Mouse (Mus musculus) small intestine, adult 2 months (tissue): ENCODE data around the gene Tlr2. TPM values are rescaled to one million over a fixed set of nuclear protein-coding genes. Genes with fewer than 3 reads are reported as not detected.

Source experiments
- H3K27ac ChIP-seq: fragments of 200-500 bp; 2 replicates; pipeline ENCODE4 v1.5.1; 2012; ENCODE audit warnings: low read depth, low read length, control low read depth, inconsistent platforms; ENCODE audit not compliant: insufficient read depth
- H3K27me3 ChIP-seq: fragments of 200-500 bp; 2 replicates; pipeline ENCODE4 v1.6.1; 2012; ENCODE audit warnings: mild to moderate bottlenecking, moderate library complexity, low read length, inconsistent platforms; ENCODE audit not compliant: control insufficient read depth, insufficient read depth
- H3K36me3 ChIP-seq: fragments of 200-500 bp; 2 replicates; pipeline ENCODE4 v1.6.1; 2012; ENCODE audit warnings: mild to moderate bottlenecking, low read length, control low read depth, inconsistent platforms; ENCODE audit not compliant: control insufficient read depth, insufficient read depth
- H3K4me1 ChIP-seq: fragments of 200-500 bp; 2 replicates; pipeline ENCODE4 v1.6.1; 2012; ENCODE audit warnings: low read length, inconsistent platforms, mixed read lengths; ENCODE audit not compliant: control insufficient read depth, insufficient read depth, insufficient read length
- H3K4me3 ChIP-seq: fragments of 200-500 bp; 2 replicates; pipeline ENCODE4 v1.5.1; 2012; ENCODE audit warnings: low read depth, mild to moderate bottlenecking, control low read depth, inconsistent platforms, low read length, moderate library complexity
- CTCF ChIP-seq: fragments of 200-500 bp; IDR thresholded peaks from 2 replicates; pipeline ENCODE4 v1.5.1; 2012; ENCODE audit warnings: low read depth, mild to moderate bottlenecking, control low read depth, inconsistent platforms, low read length, moderate library complexity, mixed read lengths; ENCODE audit not compliant: insufficient replicate concordance, insufficient read length; ENCODE audit errors: extremely low read depth
- POLR2A ChIP-seq: fragments of 200-500 bp; IDR thresholded peaks from 2 replicates; pipeline ENCODE4 v1.6.1; 2012; ENCODE audit warnings: low read depth, mild to moderate bottlenecking, control low read depth, inconsistent platforms, low read length, moderate library complexity
- WGBS: fragments of 180-500 bp; shearing (Covaris S2); methylation state at CpG from one replicate; pipeline ENCODE4 v1.1.7; 2018; 5-methylcytosine and 5-hydroxymethylcytosine counted together
- polyA plus RNA-seq: library from polyadenylated mRNA; depleted of rRNA; stranded (reverse); fragments of >200 nt; gene quantifications from 2 replicates; pipeline ENCODE4 v1.2.3, GENCODE M21; 2012

Gene Tlr2
- polyA plus RNA-seq, 1 experiment = 0.84 TPM

DNA sequence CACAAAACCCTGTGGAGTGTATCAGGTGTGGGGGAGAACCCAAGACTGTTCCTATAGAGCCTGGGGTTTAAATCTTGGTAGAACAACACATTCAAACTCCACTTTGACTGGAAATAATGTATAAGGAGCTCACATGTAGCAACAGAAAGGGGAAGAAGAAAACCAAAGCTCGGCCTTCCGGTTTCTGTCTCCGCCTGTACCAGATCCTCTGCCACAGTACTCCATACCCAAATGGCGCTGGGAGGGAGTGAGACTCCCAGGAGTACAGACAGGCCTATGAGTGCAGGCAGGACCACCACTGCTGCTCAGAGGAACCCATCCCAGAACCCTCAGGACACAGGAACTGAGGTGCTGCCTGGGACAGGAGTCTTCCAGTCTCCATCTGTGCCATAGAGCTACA, 17.8 kb downstream of the Tlr2 start:
- no peak for TF ChIP-seq POLR2A
- TF ChIP-seq CTCF = no peak
- 98% methylated on average over 4 of the region's 4 CpGs for WGBS
- no peaks in the 10 kb centered on the region for H3K27me3 ChIP-seq
- H3K4me1 ChIP-seq = no peaks in the 10 kb centered on the region
- H3K36me3 ChIP-seq = no peaks in the 10 kb centered on the region
- H3K27ac ChIP-seq = no peak overlapping the region
- H3K4me3 ChIP-seq = no peak overlapping the region

DNA sequence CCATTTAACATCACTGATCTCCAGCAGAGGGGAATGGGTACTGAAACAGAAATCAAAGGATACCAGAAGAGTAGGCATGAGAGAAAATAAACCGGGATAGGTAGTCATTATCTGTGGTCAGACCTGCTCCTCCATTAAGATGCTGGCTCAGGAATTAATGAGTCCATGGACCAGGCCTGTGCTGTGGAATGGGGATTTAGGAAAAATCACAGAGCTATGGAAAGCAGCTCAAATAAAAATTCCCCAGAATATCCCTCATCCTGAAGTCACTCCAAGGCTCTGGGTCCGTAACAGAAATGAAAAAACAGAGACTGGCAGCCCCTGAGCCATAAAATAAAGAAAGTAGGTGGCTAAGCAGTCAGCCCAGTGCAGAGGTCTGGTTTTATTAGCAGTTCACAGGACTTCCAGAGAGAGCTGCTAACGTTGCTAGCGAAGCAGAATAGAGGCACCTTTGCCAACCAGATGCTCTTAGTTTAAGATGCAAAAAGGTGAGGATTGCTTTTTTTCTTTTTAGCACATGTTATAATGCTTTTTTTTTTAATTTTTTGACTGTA, 25.1 kb downstream of the Tlr2 start:
- WGBS = 92% methylated on average over 4 of the region's 4 CpGs
- no peaks in the 10 kb centered on the region for H3K36me3 ChIP-seq
- no peaks in the 10 kb centered on the region for H3K27me3 ChIP-seq
- no peaks in the 10 kb centered on the region for H3K4me1 ChIP-seq
- H3K4me3 ChIP-seq = no peak overlapping the region
- no peak overlapping the region for H3K27ac ChIP-seq
- TF ChIP-seq CTCF = no peak
- no peak for TF ChIP-seq POLR2A

DNA sequence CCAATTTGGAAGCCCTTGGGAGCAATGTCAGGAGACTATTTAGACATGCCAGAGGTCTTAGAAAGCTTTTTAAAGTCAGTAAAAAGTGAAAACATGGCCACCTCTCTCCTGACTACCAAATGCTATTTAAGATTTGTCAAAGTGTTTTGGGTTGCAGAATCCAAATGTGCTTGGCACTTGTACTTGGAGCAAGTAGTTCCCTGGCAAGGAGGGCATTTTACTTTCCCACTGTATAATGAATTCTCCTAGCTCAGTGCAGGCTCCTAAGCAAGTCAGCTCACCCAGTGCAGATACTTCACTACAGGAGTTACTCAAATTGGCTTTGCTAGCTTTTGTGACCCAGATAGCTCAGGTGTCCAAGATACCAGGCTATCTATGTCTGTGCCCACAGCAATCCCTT, 28.7 kb downstream of the Tlr2 start:
- Histone ChIP-seq H3K36me3 (no peaks in the 10 kb centered on the region), H3K27me3 (no peaks in the 10 kb centered on the region), H3K4me1 (no peaks in the 10 kb centered on the region), H3K27ac (no peak overlapping the region), H3K4me3 (no peak overlapping the region)
- TF ChIP-seq POLR2A = no peak
- TF ChIP-seq CTCF = no peak

DNA sequence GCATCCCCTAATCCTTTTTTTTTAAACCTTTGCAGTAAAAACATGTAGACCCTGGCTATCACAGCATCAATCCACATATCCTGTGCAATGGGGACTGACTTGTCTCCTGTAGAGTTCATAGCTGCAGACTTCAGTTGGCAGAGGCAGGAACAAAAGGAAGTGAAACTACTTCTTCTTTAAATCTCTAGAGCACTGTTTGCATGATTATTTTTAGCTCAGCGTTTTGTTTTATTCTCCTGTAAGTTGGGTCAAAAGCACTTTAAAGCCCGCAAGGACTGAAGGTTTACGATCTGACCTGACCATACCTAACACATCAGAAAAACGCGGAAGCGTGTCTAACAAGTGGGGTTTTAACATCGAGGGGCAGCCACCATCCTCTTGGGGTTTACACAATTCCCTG, 29.6 kb downstream of the Tlr2 start:
- Histone ChIP-seq H3K4me1 (no peaks in the 10 kb centered on the region), H3K27me3 (no peaks in the 10 kb centered on the region), H3K27ac (no peak overlapping the region), H3K36me3 (no peaks in the 10 kb centered on the region), H3K4me3 (no peak overlapping the region)
- WGBS = 49% methylated on average over 7 of the region's 7 CpGs
- no peak for TF ChIP-seq POLR2A
- TF ChIP-seq CTCF = no peak

DNA sequence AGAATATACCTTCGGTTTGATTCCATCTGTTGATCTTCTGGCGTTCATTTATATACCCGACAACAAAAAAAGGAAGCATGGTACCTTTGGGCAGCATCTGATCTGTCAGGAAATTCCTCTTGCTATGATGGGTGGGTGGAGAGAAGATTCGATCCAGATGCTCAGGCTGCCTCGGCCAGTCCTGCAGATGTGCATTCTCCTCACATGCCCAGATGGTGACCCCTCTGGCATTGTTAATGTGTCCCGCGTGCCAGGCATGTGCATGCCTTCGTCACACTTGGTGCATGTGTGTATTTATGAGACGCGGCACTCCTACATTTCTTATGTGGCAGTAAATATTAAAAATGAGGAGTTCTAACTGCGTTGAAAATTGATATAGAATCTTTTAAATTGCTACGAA, 33.1 kb downstream of the Tlr2 start:
- WGBS = 92% methylated on average over 12 of the region's 12 CpGs
- TF ChIP-seq CTCF = no peak
- no peak for TF ChIP-seq POLR2A

DNA sequence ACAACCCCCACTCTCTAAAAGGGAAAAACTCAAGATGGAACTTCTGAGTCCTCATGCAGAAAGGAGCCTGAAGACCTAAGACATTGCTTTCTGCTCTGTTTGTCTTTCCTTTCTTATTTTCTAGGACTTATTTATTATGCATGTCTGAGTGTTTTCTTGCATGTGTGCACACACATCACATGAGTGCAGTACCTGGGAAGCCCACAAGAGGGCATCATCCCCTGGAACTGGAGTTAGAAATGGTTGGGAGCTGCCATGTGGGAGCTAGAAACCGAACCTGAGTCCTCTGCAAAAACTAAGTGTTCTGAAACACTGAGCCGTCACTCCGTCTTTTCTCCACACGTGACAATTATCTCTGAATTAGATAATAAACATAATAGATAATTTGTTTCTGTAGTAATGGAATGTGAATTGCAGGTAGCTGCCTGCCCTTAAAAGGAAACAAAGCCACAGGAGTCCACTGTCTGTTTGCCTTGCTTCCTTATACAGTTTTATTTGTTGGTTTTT, 39.9 kb downstream of the Tlr2 start:
- Histone ChIP-seq H3K27ac (no peak overlapping the region), H3K4me3 (no peak overlapping the region), H3K4me1 (peaks cover 7% of the 10 kb centered on the region; the same call in 1 of the 2 replicates), H3K36me3 (no peaks in the 10 kb centered on the region), H3K27me3 (no peaks in the 10 kb centered on the region)
- TF ChIP-seq POLR2A (no peak), CTCF (peak; percentile 35; the same call in 1 of the 2 replicates)
- 91% methylated on average over 4 of the region's 4 CpGs for WGBS

More for the DNA sequence above, 33.1 kb downstream of the Tlr2 start:
- Histone ChIP-seq H3K36me3 (no peaks in the 10 kb centered on the region), H3K27ac (no peak overlapping the region), H3K4me1 (no peaks in the 10 kb centered on the region), H3K4me3 (no peak overlapping the region), H3K27me3 (no peaks in the 10 kb centered on the region)

DNA sequence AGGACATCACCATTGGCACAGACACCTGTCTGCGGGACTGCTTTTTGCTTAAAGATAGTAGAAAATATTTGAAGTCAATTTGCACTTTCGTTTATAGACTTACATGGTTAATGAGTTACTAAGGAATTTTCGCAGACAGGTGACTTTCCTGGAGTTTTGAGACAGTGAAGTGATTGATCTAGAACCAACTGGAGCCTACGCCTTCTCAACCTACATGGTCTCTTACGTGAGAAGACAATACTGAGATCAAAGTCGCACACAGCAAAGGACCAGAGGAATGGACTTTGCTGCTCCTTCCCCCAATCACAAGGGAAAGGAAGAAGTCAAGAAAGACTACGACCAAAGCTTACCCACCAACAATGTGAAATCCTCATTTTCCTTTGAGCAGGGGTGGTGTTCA, 42.1 kb downstream of the Tlr2 start:
- Histone ChIP-seq H3K4me1 (peaks cover 7% of the 10 kb centered on the region; the same call in 1 of the 2 replicates), H3K27me3 (no peaks in the 10 kb centered on the region), H3K36me3 (no peaks in the 10 kb centered on the region), H3K4me3 (no peak overlapping the region), H3K27ac (no peak overlapping the region)
- 31% methylated on average over 7 of the region's 7 CpGs for WGBS
- no peak for TF ChIP-seq POLR2A
- TF ChIP-seq CTCF = no peak

DNA sequence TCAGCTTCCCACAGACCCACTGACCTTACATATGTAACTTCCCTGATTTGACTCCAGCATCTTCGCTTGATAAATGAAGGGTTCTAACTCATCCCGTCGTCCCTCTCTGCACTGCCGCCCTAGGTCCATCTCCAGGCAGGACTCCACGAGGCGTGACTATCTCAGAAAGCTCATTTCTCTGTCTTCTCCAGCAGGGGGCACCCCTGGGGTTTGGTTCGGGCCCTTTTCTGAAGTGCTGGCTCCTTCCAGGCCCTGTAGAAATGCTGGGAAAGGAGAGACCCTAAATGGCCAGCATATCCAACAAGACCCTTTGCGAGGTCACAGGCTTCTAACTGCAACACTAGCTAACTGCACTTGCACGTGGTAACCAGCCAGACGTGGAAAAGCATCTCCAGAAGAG, 43.7 kb downstream of the Tlr2 start:
- peaks cover 7% of the 10 kb centered on the region; the same call in 1 of the 2 replicates for H3K4me1 ChIP-seq
- no peaks in the 10 kb centered on the region for H3K36me3 ChIP-seq
- WGBS = 9% methylated on average over 10 of the region's 10 CpGs
- TF ChIP-seq CTCF (peak; percentile 89), POLR2A (no peak)
- no peak overlapping the region for H3K27ac ChIP-seq
- no peaks in the 10 kb centered on the region for H3K27me3 ChIP-seq
- H3K4me3 ChIP-seq = no peak overlapping the region
